Mouse (Mus musculus) E14TG2a.4 (cell line): ENCODE data around the gene Nolc1.

Experiments
- CTCF ChIP-seq: conservative IDR thresholded peaks from 2 replicates; pipeline ENCODE4 v1.5.1; 2014; ENCODE audit warnings: low read length
- NANOG ChIP-seq: IDR thresholded peaks from 2 replicates; pipeline ENCODE4 v1.6.1; 2014; ENCODE audit warnings: borderline replicate concordance, low read length, mixed read lengths
- POU5F1 ChIP-seq: IDR thresholded peaks from 2 replicates; pipeline ENCODE4 v1.6.1; 2014; ENCODE audit warnings: low read length, borderline replicate concordance

GRCm38 (mm10) chr19:46094144-46094543 is 18.5 kb downstream of the Nolc1 start:
- TF ChIP-seq CTCF (no peak), POU5F1 (no peak), NANOG (no peak)
